Mouse (Mus musculus): ENCODE data around the gene Dst.

Dst gene

GRCm38 (mm10) chr1:34100385-34100784 lies 192.4 kb downstream of the Dst start:
- no peak for DNase-seq (ENCODE audit: low spot score in 2 of 2)

- no peak for DNase-seq (ENCODE audit: low spot score in 2 of 2)
These were observed 194.6 kb downstream of the Dst start for GRCm38 (mm10) chr1:34102604-34103003.

GRCm38 (mm10) chr1:34103176-34103575 lies 195.2 kb downstream of the Dst start:
- DNase-seq (ENCODE audit: low spot score in 2 of 2): no peak

- no peak for DNase-seq (ENCODE audit: low spot score in 2 of 2)
These were observed 195.7 kb downstream of the Dst start for GRCm38 (mm10) chr1:34103713-34104172.

GRCm38 (mm10) chr1:34104846-34105245 lies 196.8 kb downstream of the Dst start:
- no peak for DNase-seq (ENCODE audit: low spot score in 2 of 2)

- DNase-seq (ENCODE audit: low spot score in 2 of 2): no peak
These were observed 198.6 kb downstream of the Dst start for GRCm38 (mm10) chr1:34106606-34107005.

- no peak for DNase-seq (ENCODE audit: low spot score in 2 of 2)
These were observed 199.1 kb downstream of the Dst start for GRCm38 (mm10) chr1:34107076-34107475.

GRCm38 (mm10) chr1:34109599-34110210 lies 201.7 kb downstream of the Dst start:
- no peak for DNase-seq (ENCODE audit: low spot score in 2 of 2)

GRCm38 (mm10) chr1:34110862-34111261 lies 202.8 kb downstream of the Dst start:
- no peak for DNase-seq (ENCODE audit: low spot score in 2 of 2)

- no peak for DNase-seq (ENCODE audit: low spot score in 2 of 2)
These were observed 203.9 kb downstream of the Dst start for GRCm38 (mm10) chr1:34111954-34112353.

- DNase-seq (ENCODE audit: low spot score in 2 of 2): no peak
These were observed 208.4 kb downstream of the Dst start for GRCm38 (mm10) chr1:34116444-34116843.

- no peak for DNase-seq (ENCODE audit: low spot score in 2 of 2)
These were observed 209.0 kb downstream of the Dst start for GRCm38 (mm10) chr1:34117056-34117455.

GRCm38 (mm10) chr1:34117709-34118108 lies 209.7 kb downstream of the Dst start:
- no peak for DNase-seq (ENCODE audit: low spot score in 2 of 2)

GRCm38 (mm10) chr1:34120066-34120465 lies 212.0 kb downstream of the Dst start:
- no peak for DNase-seq (ENCODE audit: low spot score in 2 of 2)

GRCm38 (mm10) chr1:34120602-34121001 lies 212.6 kb downstream of the Dst start:
- DNase-seq (ENCODE audit: low spot score in 2 of 2): no peak

- DNase-seq (ENCODE audit: low spot score in 2 of 2): no peak
These were observed 213.4 kb downstream of the Dst start for GRCm38 (mm10) chr1:34121157-34122015.

- DNase-seq (ENCODE audit: low spot score in 2 of 2): no peak
These were observed 214.2 kb downstream of the Dst start for GRCm38 (mm10) chr1:34122198-34122597.

- DNase-seq (ENCODE audit: low spot score in 2 of 2): no peak
These were observed 214.9 kb downstream of the Dst start for GRCm38 (mm10) chr1:34122905-34123304.

GRCm38 (mm10) chr1:34123334-34123733 lies 215.3 kb downstream of the Dst start:
- no peak for DNase-seq (ENCODE audit: low spot score in 2 of 2)

- no peak for DNase-seq (ENCODE audit: low spot score in 2 of 2)
These were observed 216.4 kb downstream of the Dst start for GRCm38 (mm10) chr1:34124376-34124775.

- DNase-seq (ENCODE audit: low spot score in 2 of 2): no peak
These were observed 217.1 kb downstream of the Dst start for GRCm38 (mm10) chr1:34125148-34125547.

- no peak for DNase-seq (ENCODE audit: low spot score in 2 of 2)
These were observed 219.9 kb downstream of the Dst start for GRCm38 (mm10) chr1:34127714-34128474.

Data from spleen, postnatal 36 days (tissue).